ENCODE assay signal across 30 mouse cellular contexts in the genomic region with DNA sequence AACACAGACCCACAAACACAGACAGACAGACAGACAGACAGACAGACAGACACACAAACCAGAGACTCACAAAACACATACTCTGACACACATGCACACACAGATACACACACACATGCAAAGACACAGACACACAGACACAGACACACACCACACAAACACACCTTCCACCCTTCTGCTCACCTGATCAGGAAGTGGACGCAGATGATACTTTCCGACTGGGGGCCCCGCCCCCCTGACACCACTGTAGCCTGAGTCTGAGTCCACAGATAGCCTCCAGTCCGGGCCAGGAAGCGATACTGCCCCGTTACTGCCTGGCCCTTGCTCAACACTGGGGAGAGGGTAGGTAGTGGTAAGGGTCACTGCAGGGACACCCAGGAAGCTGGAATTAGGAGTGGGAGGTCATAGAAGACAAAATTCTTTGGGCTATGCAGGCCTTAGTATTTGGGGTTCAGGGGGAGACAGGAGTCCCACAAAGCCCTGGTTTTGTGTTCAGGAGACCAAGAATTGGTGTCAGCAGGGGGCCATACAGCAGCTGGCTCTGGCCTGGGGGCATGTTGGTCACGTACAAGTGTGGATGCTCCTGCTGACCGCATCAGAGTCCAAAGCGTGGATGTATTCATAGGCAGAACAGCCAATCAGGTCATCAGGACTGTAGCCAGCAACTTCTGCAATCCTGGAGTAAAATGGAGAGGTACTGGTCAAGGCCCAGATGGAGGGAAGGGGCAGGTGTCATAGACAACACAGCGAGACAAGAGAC. TPM values are rescaled to one million over a fixed set of nuclear protein-coding genes. Genes with fewer than 3 reads are reported as not detected.
DNase-seq lines count a peak whose midpoint lies in the region; ATAC-seq and TF ChIP-seq lines count a peak whose summit lies in the region.
"Had no signal": no experiment of that assay in that cellular context is flagged by ENCODE, and none has a peak within 500 bp of the region (broad histone marks: within the 10 kb centered on the region; RNA-seq: fewer than 3 reads in every experiment).

No protein-coding gene starts in this region.

- no peaks in the 10 kb centered on the region for H3K27me3 ChIP-seq in heart, embryonic 10.5 days (ENCODE audit: insufficient read depth, poor library complexity, severe bottlenecking)
- no peaks in the 10 kb centered on the region for H3K27me3 ChIP-seq in intestine, embryonic 16.5 days (replicated peaks; ENCODE audit: control insufficient read depth, insufficient read depth, low read length)
- H3K27me3 ChIP-seq: embryonic facial prominence, embryonic 15.5 days; hindbrain, embryonic 13.5 days; neural tube, embryonic 15.5 days had no signal

- 0 out of 2 replicates have a peak, but pooled peaks have one; percentile 22 for ATAC-seq in intestine, embryonic 16.5 days
- ATAC-seq: activated CD4-positive, CD25-positive, alpha-beta regulatory T cell, adult 4 months; forebrain, embryonic 14.5 days; lung, postnatal 0 days had no signal

- no peak for TF ChIP-seq CTCF in layer of hippocampus, adult 2 months (conservative IDR thresholded peaks at IDR 0.05)

- no peak overlapping the region for H3K4me2 ChIP-seq in intestine, embryonic 16.5 days (ENCODE audit: low read depth, low read length)
- H3K4me2 ChIP-seq: embryonic facial prominence, embryonic 15.5 days; heart, embryonic 11.5 days; hindbrain, embryonic 13.5 days; neural tube, embryonic 15.5 days had no signal

- H3K36me3 ChIP-seq in heart, embryonic 10.5 days, result peaks cover 68% of the 10 kb centered on the region
- H3K36me3 ChIP-seq in intestine, embryonic 16.5 days (ENCODE audit: control insufficient read depth, insufficient read depth, low read length), result peaks cover 45% of the 10 kb centered on the region
- H3K36me3 ChIP-seq: hindbrain, embryonic 13.5 days had no signal

- H3K9ac ChIP-seq in intestine, embryonic 16.5 days (ENCODE audit: low read depth, low read length), result no peak overlapping the region
- H3K9ac ChIP-seq: embryonic facial prominence, embryonic 15.5 days; hindbrain, embryonic 13.5 days; neural tube, embryonic 15.5 days had no signal

- no peak overlapping the region for H3K4me3 ChIP-seq in heart, embryonic 10.5 days
- H3K4me3 ChIP-seq in intestine, embryonic 16.5 days (ENCODE audit: low read length), result no peak overlapping the region
- H3K4me3 ChIP-seq in layer of hippocampus, adult 2 months, result no peak overlapping the region
- H3K4me3 ChIP-seq: embryonic facial prominence, embryonic 10.5 days; embryonic facial prominence, embryonic 15.5 days; gastrocnemius, adult 2 months; hindbrain, embryonic 13.5 days; neural tube, embryonic 15.5 days had no signal

- H3K9me3 ChIP-seq in heart, embryonic 10.5 days, result no peaks in the 10 kb centered on the region
- no peaks in the 10 kb centered on the region for H3K9me3 ChIP-seq in intestine, embryonic 16.5 days (ENCODE audit: control insufficient read depth, low read length)
- H3K9me3 ChIP-seq: embryonic facial prominence, embryonic 10.5 days; embryonic facial prominence, embryonic 15.5 days; hindbrain, embryonic 13.5 days; neural tube, embryonic 15.5 days had no signal

- DNase-seq in heart, embryonic 10.5 days (ENCODE audit: low spot score), result peak; percentile 67
- DNase-seq in heart, adult 18-20 months, result no peak
- DNase-seq in testis, postnatal 10 days (ENCODE audit: low spot score), result peak; percentile 39
- DNase-seq in testis, postnatal 14 days (ENCODE audit: low spot score), result no peak
- no peak for DNase-seq in layer of hippocampus, adult 2 months (ENCODE audit: low spot score in 2 of 2)
- DNase-seq in thymus, postnatal 4 days, result no peak
- DNase-seq: adrenal gland, adult 2 months; B cell, adult 2 months; cerebellum, adult 2 months; gastrocnemius, adult 2 months; heart, postnatal 4 days; kidney, adult 2 months; kidney, postnatal 36 days; lung, adult 18-20 months; midbrain, embryonic 14.5 days; retina, postnatal 1 day; right cerebral cortex, postnatal 25 days; spleen, adult 18-20 months had no signal

- 87% methylated on average over 10 of the region's 10 CpGs for WGBS in heart, embryonic 10.5 days
- 86% methylated on average over 10 of the region's 10 CpGs for WGBS in intestine, embryonic 16.5 days

- no peak overlapping the region for H3K27ac ChIP-seq in heart, embryonic 10.5 days
- H3K27ac ChIP-seq in intestine, embryonic 16.5 days (ENCODE audit: low read length), result no peak overlapping the region
- no peak overlapping the region for H3K27ac ChIP-seq in layer of hippocampus, adult 2 months
- H3K27ac ChIP-seq: embryonic facial prominence, embryonic 10.5 days; embryonic facial prominence, embryonic 15.5 days; gastrocnemius, adult 2 months; hindbrain, embryonic 13.5 days; macrophage; neural tube, embryonic 15.5 days had no signal

- H3K4me1 ChIP-seq in heart, embryonic 10.5 days, result peaks cover 7% of the 10 kb centered on the region; the same call in 1 of the 2 replicates
- H3K4me1 ChIP-seq in intestine, embryonic 16.5 days (ENCODE audit: control insufficient read depth, insufficient read depth, low read length), result 0 out of 2 replicates have a peak, but pooled peaks cover 2% of the 10 kb centered on the region
- H3K4me1 ChIP-seq: embryonic facial prominence, embryonic 10.5 days; hindbrain, embryonic 13.5 days; neural tube, embryonic 15.5 days had no signal

RNA-seq across cellular contexts. Expression of gene Hif3a, which starts 13.6 kb away (rescaled TPM):
- polyA plus RNA-seq in heart, embryonic 10.5 days (2016; fragmentation: Nextera tagmentation; extraction: Ambion mirVana), result 18.2 and 31.3 TPM in 2 replicates
- total RNA-seq in heart, adult 18-20 months (2021), result 1 to 10 TPM; 1.9 to 4.1 TPM
- 72.7 and 87.8 TPM in 2 replicates for polyA plus RNA-seq in intestine, embryonic 16.5 days (2015; fragmentation: Nextera tagmentation; extraction: Ambion mirVana)
- total RNA-seq in layer of hippocampus, adult 2 months (2021), result 10 to 100 TPM; 16.0 to 16.6 TPM
- polyA plus RNA-seq: macrophage had no signal

RNA-seq across cellular contexts. Expression of gene Ppp5c, which starts 20.9 kb away (rescaled TPM):
- 112 and 124 TPM in 2 replicates for polyA plus RNA-seq in heart, embryonic 10.5 days (2016; fragmentation: Nextera tagmentation; extraction: Ambion mirVana)
- total RNA-seq in heart, adult 18-20 months (2021), result 10 to 100 TPM; 98.8 to 98.9 TPM
- 83.7 and 88.3 TPM in 2 replicates for polyA plus RNA-seq in intestine, embryonic 16.5 days (2015; fragmentation: Nextera tagmentation; extraction: Ambion mirVana)
- 100 to 1,000 TPM; 148 to 155 TPM for total RNA-seq in layer of hippocampus, adult 2 months (2021)

RNA-seq across cellular contexts. Expression of gene Psg16, which starts 25.2 kb away (rescaled TPM):
- 0.03 and 0.04 TPM in 2 replicates for polyA plus RNA-seq in heart, embryonic 10.5 days (2016; fragmentation: Nextera tagmentation; extraction: Ambion mirVana)
- under 1 TPM in 1 of 2 experiments, not detected in 1; 0.08 TPM for total RNA-seq in heart, adult 18-20 months (2021)
- polyA plus RNA-seq in intestine, embryonic 16.5 days (2015; fragmentation: Nextera tagmentation; extraction: Ambion mirVana), result 0.48 and 0.73 TPM in 2 replicates
- total RNA-seq in layer of hippocampus, adult 2 months (2021), result 1 to 10 TPM; 3.5 to 4.1 TPM
- total RNA-seq: liver, adult 2 months had no signal
- polyA plus RNA-seq: gonadal fat pad, adult 2 months; liver, adult 2 months; macrophage had no signal

RNA-seq across cellular contexts. Expression of gene Ccdc8, which starts 56.1 kb away (rescaled TPM):
- polyA plus RNA-seq in heart, embryonic 10.5 days (2016; fragmentation: Nextera tagmentation; extraction: Ambion mirVana), result 13.3 and 19.7 TPM in 2 replicates
- 1 to 10 TPM; 3.8 to 4.5 TPM for total RNA-seq in heart, adult 18-20 months (2021)
- 32.6 and 35.6 TPM in 2 replicates for polyA plus RNA-seq in intestine, embryonic 16.5 days (2015; fragmentation: Nextera tagmentation; extraction: Ambion mirVana)
- total RNA-seq in layer of hippocampus, adult 2 months (2021), result 1 to 10 TPM; 1.8 to 2.2 TPM

Comparison
In these comparisons a context has a peak if more than half of its experiments do, and no peak if none do; other contexts are left out.
1. DNase-seq: peak in heart, embryonic 10.5 days (single experiment) and testis, postnatal 10 days (single experiment); none in heart, adult 18-20 months (0 of 2), testis, postnatal 14 days (single experiment), layer of hippocampus, adult 2 months (0 of 2) and thymus, postnatal 4 days (single experiment).
2. RNA of gene Psg16, which starts 25.2 kb away (total RNA-seq): 3.5 to 4.1 TPM in layer of hippocampus, adult 2 months; 0.08 TPM in heart, adult 18-20 months; every median in the first group is over 4 times any median in the second.